Mouse (Mus musculus) ES-Bruce4 (cell line): ENCODE results near the gene Ankrd33.

Source experiments
- CTCF ChIP-seq: IDR thresholded peaks from one replicate; pipeline ENCODE4 v1.8.1; 2011; ENCODE audit warnings: low read depth, low read length
- POLR2A ChIP-seq: IDR thresholded peaks from one replicate; pipeline ENCODE4 v1.8.1; 2011; ENCODE audit warnings: low read length; ENCODE audit not compliant: insufficient read depth

DNA sequence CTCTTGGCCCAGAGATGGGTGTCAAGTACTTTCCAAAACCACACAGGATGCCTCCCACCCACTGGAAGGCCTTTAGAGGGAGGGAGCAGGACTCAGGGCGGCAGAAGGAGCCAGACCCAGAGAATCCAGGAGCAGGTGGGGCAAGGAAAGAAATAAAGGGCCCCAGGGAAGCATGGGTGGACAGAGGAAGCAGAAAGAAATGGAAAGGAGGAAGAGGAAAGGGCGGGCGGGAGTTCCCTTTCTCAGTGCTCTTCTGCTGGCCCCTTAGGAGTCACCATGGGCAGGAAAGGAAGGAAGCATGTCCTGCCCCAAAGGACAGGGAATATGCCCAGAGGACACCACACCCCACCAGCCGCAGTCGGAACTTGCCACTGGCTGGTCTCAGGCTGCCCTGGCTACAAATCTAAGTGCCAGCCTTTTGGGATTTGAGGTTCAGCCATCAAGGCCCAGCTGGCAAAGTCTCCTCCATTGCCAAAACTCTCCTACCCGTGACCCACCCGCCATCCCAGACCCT is 34.5 kb upstream of the Ankrd33 start:
- TF ChIP-seq CTCF (no peak), POLR2A (no peak)
